Mouse (Mus musculus): ENCODE data around the gene Bmper.

Bmper gene

DNA sequence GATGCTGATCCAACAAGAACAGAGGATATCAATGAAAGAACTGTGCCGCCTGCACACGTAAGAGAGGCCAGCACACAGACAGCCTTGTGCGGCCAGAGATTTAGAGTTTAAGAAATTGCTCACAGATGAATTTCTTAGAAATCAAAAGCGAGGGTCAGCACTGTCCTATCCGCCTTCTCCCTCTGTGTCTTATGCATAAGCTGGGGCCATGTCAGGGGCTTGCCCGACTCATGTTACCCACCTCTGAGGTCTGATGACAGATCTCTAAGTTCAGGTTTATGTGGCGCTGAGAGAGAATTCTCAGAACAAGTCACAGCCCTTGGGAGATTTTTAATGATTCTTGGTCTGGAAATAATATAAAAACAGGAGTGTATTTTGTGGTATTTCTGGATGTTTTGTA, 140.7 kb downstream of the Bmper start:
- intact Hi-C loops (cut with DNase I) = no loop called here

DNA sequence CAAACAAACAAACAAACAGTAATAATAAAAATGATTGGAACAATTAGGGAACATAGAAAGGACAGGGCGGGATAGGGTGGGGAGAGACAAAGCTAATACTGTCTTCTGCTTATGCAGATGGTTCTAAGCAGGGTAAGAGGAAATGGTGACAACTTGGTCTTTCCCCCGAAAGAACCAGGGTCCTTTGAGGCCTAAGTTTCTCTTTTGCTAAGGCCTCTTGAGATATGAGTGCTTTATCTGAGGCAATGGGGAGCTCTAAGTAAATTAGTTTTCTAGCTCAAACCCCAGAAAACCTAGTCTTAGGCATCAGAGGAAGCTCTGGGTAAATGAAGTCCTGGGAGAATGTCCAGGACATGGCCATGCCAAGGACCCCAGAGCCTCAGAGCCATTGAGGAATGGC, 141.2 kb downstream of the Bmper start:
- intact Hi-C loops (cut with DNase I) = no loop called here

DNA sequence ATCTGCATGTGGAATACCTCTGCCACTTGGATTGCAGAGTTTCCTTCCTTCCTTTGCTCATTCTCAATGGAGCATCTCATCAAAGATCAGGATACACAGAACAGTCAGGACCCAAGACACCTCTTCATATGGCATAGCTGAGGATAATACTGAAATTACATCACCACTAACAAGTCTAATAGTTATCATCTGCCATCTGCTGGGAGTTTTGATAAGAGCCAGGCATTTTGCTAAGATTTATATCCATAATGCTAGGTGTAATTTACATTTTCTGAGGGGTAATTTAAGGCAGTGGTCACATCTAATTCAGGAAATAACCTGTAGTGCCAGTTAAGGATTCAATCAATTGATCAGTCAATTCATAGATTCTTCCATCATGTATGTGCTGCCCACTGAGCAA, 145.2 kb downstream of the Bmper start:
- intact Hi-C loops (cut with DNase I) = no loop called here

GRCm38 (mm10) chr9:23374789-23375460, 152.0 kb downstream of the Bmper start:
- intact Hi-C loops (cut with DNase I) = no loop called here

GRCm38 (mm10) chr9:23377831-23378730, 155.2 kb downstream of the Bmper start:
- intact Hi-C loops (cut with DNase I) = no loop called here

DNA sequence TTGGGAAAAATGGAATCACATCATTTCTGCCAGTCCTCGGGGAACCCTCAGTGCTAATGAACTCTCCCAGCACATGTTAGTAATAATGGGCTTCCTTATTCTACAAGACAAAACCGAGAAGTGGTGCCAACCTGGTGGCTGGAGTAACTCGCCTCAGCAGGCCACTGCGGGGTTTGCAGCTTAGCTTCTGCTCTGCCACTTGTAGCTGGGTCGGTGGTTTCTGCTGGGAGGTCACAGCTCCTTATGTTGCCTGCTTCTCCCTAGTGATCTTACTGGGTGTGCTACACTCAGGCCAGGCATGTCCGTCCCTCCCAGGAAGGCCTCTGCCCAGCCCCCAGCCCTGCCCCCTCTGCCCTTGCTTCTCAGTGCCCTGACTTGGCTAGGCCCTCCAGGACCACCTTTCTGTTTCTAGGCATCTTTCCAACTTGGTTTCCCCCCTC, 155.9 kb downstream of the Bmper start:
- intact Hi-C loops (cut with DNase I) = no loop called here

DNA sequence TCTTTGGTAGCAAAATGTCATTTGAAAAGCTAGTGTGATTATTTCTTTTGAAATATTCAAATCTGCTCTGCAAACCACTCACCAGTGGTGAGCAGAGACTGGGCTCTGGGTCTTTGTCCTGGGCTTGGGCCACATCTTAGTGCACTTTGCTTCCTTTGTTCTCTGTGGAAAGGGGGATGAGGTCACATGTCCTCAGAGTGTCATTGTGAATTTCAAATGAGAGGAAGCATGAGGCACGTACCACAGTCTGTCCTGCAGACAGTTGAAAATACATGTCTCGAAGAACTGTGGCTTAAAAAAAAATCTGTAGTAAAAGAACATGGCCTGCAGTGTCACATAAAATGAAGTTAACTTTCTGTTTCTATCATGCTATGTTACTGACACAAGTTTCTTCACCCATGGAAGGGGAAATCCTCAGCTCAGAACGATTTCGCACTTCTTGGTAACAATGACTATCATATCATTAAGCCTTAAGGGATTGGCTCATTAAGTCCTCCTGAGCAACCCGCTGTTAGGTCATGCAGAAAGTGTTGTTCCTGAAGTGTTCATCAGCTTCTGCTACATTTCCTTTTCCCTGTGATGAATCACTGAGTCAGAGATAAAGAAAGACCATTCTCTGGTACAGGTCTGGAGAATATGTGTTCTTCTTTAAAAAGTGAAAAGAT, 157.4 kb downstream of the Bmper start:
- intact Hi-C loops (cut with DNase I) = no loop called here

DNA sequence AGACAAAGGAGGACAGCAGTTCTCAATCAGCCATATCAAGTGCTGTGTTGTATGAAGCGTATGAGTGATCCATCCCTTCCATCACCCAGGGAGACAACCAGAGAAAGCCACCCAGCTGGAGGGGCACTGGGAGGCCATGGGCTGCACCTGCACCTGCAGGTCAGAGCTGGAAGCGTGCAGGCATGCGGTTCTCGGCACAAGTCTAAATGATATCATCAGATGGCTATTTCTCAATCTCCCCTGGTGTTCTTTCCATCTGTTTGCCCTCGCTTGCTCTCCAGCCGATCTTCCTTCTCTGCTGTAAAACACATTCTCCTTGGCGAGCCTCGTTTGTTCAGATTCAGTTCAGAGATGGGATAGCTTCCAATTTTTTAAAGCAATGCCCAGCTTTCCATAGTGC, 160.4 kb downstream of the Bmper start:
- intact Hi-C loops (cut with DNase I) = no loop called here

DNA sequence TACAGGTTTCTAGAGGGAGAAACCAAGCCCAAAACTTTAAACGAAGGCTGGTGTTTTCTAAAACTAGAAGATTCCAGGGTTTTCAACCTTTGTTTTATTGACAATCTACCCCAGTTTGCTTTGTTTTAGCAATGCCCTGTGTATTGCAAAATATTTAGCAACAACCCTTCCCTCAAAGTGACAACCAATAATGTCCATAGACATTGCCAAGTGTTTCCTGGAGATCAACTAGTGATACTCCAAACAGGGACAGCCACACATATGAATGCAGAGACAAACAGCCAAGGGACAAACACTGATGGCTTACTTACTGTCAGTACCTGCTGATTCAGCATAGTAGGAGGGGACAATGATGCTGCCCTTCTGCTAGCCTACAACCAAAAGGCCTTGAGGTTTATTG, 161.0 kb downstream of the Bmper start:
- intact Hi-C loops (cut with DNase I) = no loop called here

- intact Hi-C loops (cut with DNase I) = no loop called here
Measured at GRCm38 (mm10) chr9:23384880-23385279, 162.0 kb downstream of the Bmper start.

- intact Hi-C loops (cut with DNase I) = no loop called here
Measured at GRCm38 (mm10) chr9:23386201-23386600, 163.3 kb downstream of the Bmper start.

GRCm38 (mm10) chr9:23390118-23390517, 167.2 kb downstream of the Bmper start:
- intact Hi-C loops (cut with DNase I) = no loop called here

DNA sequence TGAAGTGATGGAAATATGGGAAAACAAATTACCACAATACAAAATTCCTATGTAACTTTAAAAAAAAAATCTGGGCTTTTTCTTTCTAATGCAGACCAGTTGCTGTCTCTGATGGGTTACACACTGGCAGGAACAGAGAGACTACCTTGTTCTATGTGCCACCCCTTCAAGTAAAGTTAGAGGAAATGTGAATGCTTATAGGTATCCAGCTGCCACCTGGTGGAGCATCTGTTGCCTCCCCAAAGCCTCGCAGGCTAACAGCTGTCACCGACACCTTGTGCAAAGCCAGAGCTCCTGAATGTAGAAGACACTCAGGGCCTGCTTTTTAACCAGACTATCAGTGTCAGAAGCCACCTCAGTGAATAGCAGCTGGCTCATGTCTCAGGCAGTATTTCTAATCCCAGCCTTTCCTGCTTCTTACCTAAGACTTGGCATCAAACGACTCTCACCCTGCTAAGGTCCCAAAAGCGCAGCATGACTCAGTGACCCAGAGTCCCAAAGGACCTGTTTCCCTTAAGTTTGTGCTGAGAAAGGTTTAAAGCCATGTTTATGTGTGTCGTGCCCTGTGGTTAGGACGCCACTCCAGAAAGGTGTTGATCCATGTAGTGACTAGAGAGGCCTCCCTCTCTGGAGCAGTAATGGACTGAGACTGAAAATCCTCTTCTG, 171.9 kb downstream of the Bmper start:
- intact Hi-C loops (cut with DNase I) = no loop called here

GRCm38 (mm10) chr9:23396186-23396585, 173.3 kb downstream of the Bmper start:
- intact Hi-C loops (cut with DNase I) = no loop called here

GRCm38 (mm10) chr9:23397876-23398275, 175.0 kb downstream of the Bmper start:
- intact Hi-C loops (cut with DNase I) = no loop called here

GRCm38 (mm10) chr9:23399638-23400284, 176.9 kb downstream of the Bmper start:
- intact Hi-C loops (cut with DNase I) = no loop called here

DNA sequence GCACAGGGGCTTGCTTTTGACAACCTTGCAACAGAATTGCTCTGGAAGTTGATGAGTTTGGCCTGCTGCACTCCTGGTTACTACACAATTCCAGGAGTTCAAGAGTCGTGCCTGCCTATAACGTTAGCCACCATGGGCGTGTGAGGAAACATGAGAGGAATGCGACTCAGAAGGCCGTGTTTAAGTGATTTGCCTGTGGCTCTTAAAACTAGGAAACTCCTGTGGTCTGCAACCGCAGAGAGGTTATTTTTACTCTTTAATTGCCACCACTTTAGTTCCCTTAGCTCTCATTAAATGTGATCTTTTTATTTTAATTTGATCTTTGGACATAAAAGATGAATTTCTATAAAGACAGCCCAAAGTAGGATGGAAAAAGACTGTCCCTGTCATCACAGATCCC, 184.5 kb downstream of the Bmper start:
- intact Hi-C loops (cut with DNase I) = no loop called here

DNA sequence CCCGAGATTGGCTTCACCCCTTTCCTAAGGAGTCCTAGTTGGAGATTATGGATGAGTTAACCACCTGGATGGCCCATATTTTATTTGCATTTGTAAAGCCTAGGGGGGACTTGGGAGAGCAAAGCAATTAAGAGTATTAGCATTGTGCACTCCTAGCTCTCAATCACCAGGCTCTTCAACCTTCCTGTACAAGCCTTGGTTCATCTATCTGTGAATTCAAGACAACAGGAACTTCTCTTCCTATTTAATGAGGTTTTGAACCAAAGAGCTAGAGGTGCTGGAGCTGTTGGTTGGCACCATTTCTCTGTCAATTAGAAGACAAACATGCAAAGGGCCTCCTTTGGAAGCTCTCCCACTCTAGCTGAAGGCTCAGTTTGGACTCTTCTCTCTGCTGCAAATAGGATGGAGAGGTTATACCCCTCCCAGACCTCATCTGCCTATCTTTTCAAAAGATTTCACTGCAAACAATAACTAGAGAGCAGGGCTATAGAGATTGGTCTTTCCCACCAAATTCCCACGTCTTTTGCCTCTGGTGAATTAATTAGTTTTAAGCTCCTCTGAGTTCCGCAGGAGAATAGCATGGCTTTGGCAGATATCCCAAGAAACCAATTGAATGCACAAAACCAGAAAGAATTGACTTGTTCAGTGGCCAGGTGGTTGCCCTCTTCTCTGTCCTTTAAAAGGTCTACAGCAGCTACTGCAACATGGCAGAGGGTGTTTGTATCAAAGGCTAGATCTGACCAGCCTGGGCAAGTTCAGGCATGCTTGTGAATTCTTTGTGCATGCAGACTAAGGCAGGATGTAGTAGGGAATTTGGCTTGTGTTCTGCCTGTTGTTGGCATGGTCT, 185.3 kb downstream of the Bmper start:
- intact Hi-C loops (cut with DNase I) = no loop called here

- intact Hi-C loops (cut with DNase I) = no loop called here
Measured at GRCm38 (mm10) chr9:23410567-23410966, 187.7 kb downstream of the Bmper start.

- intact Hi-C loops (cut with DNase I) = no loop called here
Measured at GRCm38 (mm10) chr9:23412956-23413355, 190.1 kb downstream of the Bmper start.

All from adrenal gland (tissue).